Mouse (Mus musculus): ENCODE measurements around the gene Gm49403. TPM values are rescaled to one million over a fixed set of nuclear protein-coding genes. Genes with fewer than 3 reads are reported as not detected.
"Not testable (repeated sequence)": the region's sequence is repeated elsewhere in the genome, so short reads cannot be mapped to it uniquely, and the experiment has no call there.

Gene Gm49403
- total RNA-seq, 2 experiments from 2014 or later: not detected

- peak; percentile 99 for DNase-seq
Measured at GRCm38 (mm10) chr19:8871267-8872186, 12.2 kb upstream of the Gm49403 start, which contains the start of gene Ubxn1. Gene Ubxn1 (plus strand): TSS chr19:8871496.

GRCm38 (mm10) chr19:8872266-8872840, 11.4 kb upstream of the Gm49403 start:
- DNase-seq: no peak

GRCm38 (mm10) chr19:8875031-8875430, 8.7 kb upstream of the Gm49403 start:
- no peak for DNase-seq

- DNase-seq: peak; percentile 94
Measured at GRCm38 (mm10) chr19:8880311-8881033, 3.3 kb upstream of the Gm49403 start, which contains the start of gene Uqcc3. Gene Uqcc3 (minus strand): TSS chr19:8880923.

GRCm38 (mm10) chr19:8881034-8881392, 2.7 kb upstream of the Gm49403 start:
- no peak for DNase-seq

- no peak for DNase-seq
Measured at GRCm38 (mm10) chr19:8886916-8887584, 3.3 kb downstream of the Gm49403 start.

- no peak for DNase-seq
Measured at GRCm38 (mm10) chr19:8887585-8888463, 4.1 kb downstream of the Gm49403 start.

GRCm38 (mm10) chr19:8888511-8889385, 5.0 kb downstream of the Gm49403 start, which contains the start of the genes 1810009A15Rik and Gm49416:
Gene 1810009A15Rik (plus strand): TSS chr19:8888853.
Gene Gm49416 (plus strand): TSS chr19:8888926.
- DNase-seq: peak; percentile 97

GRCm38 (mm10) chr19:8892829-8893766, 9.4 kb downstream of the Gm49403 start, which contains the start of gene Ints5:
Gene Ints5 (plus strand): TSS chr19:8893005.
- DNase-seq: peak; percentile 89 to 94

- no peak for DNase-seq
Measured at GRCm38 (mm10) chr19:8895397-8895960, 11.7 kb downstream of the Gm49403 start.

GRCm38 (mm10) chr19:8896231-8896630, 12.5 kb downstream of the Gm49403 start:
- DNase-seq: not testable (repeated sequence)

- DNase-seq: peak; percentile 45 to 61
Measured at GRCm38 (mm10) chr19:8897211-8897864, 13.6 kb downstream of the Gm49403 start.

- DNase-seq: peak; percentile 97 to 98
Measured at GRCm38 (mm10) chr19:8897865-8898495, 14.2 kb downstream of the Gm49403 start, which contains the start of gene Ganab. Gene Ganab (plus strand): TSS chr19:8898071.

- DNase-seq: no peak
Measured at GRCm38 (mm10) chr19:8898576-8898975, 14.8 kb downstream of the Gm49403 start.

- DNase-seq: no peak
Measured at GRCm38 (mm10) chr19:8899079-8899478, 15.3 kb downstream of the Gm49403 start.

- no peak for DNase-seq
Measured at GRCm38 (mm10) chr19:8903412-8903811, 19.7 kb downstream of the Gm49403 start.

- DNase-seq: no peak
Measured at GRCm38 (mm10) chr19:8908531-8908930, 24.8 kb downstream of the Gm49403 start.

Data from heart, adult 18-20 months (tissue).